Mouse (Mus musculus) embryonic fibroblast, embryonic 13.5 days (primary cell): ENCODE results near the gene Ercc1. TPM values are rescaled to one million over a fixed set of nuclear protein-coding genes. Genes with fewer than 3 reads are reported as not detected.

Source experiments
- H3K27ac ChIP-seq: 2 replicates; pipeline ENCODE4 v1.5.1; 2012; ENCODE audit warnings: low read length, control low read depth, inconsistent platforms; ENCODE audit not compliant: insufficient read depth
- H3K4me1 ChIP-seq: 2 replicates; pipeline ENCODE4 v1.6.1; 2011; ENCODE audit warnings: low read length; ENCODE audit not compliant: control insufficient read depth, insufficient read depth
- H3K4me3 ChIP-seq: 2 replicates; pipeline ENCODE4 v1.5.1; 2011; ENCODE audit warnings: mild to moderate bottlenecking, control low read depth, low read length; ENCODE audit not compliant: insufficient read depth
- CTCF ChIP-seq: IDR thresholded peaks from 2 replicates; pipeline ENCODE4 v1.5.1; 2011; ENCODE audit warnings: mild to moderate bottlenecking, control low read depth, low read length, moderate library complexity, borderline replicate concordance; ENCODE audit not compliant: insufficient read depth
- POLR2A ChIP-seq: IDR thresholded peaks from 2 replicates; pipeline ENCODE4 v1.6.1; 2011; ENCODE audit warnings: low read depth, mild to moderate bottlenecking, control low read depth, low read length, moderate library complexity
- polyA plus RNA-seq: library from polyadenylated mRNA; stranded (reverse); fragments of >200 nt; gene quantifications from 2 replicates; pipeline ENCODE4 v1.2.4, GENCODE M21; 2011; ENCODE audit warnings: low read depth; ENCODE audit not compliant: missing spikeins, insufficient read length

Ercc1 gene
- polyA plus RNA-seq, 1 experiment = 44.9 TPM

GRCm38 (mm10) chr7:19309278-19309883 is 35.2 kb upstream of the Ercc1 start:
- TF ChIP-seq CTCF (no peak), POLR2A (no peak)
- Histone ChIP-seq H3K4me3 (peak overlapping the region; percentile 85), H3K4me1 (no peaks in the 10 kb centered on the region), H3K27ac (no peak overlapping the region)

- H3K27ac ChIP-seq = no peak within 1 kb of the TSS
- peak within 1 kb of the TSS; percentile 85 for H3K4me3 ChIP-seq
- no peaks in the 10 kb centered on the region for H3K4me1 ChIP-seq
- TF ChIP-seq POLR2A (peak; percentile 71), CTCF (no peak)
Measured at GRCm38 (mm10) chr7:19309884-19310641, 34.5 kb upstream of the Ercc1 start, which contains the start of gene Fosb. Fosb (minus strand) TSS chr7:19310051.

- no peak overlapping the region for H3K27ac ChIP-seq
- H3K4me3 ChIP-seq = no peak overlapping the region
- peaks cover 1% of the 10 kb centered on the region for H3K4me1 ChIP-seq
- TF ChIP-seq POLR2A (no peak), CTCF (no peak)
Measured at GRCm38 (mm10) chr7:19311991-19312390, 32.6 kb upstream of the Ercc1 start.

GRCm38 (mm10) chr7:19314033-19314432 is 30.5 kb upstream of the Ercc1 start:
- H3K4me3 ChIP-seq = no peak overlapping the region
- TF ChIP-seq POLR2A (no peak), CTCF (no peak)
- H3K27ac ChIP-seq = no peak overlapping the region
- H3K4me1 ChIP-seq = peaks cover 7% of the 10 kb centered on the region

- Histone ChIP-seq H3K27ac (no peak overlapping the region), H3K4me1 (peaks cover 10% of the 10 kb centered on the region), H3K4me3 (no peak overlapping the region)
- TF ChIP-seq CTCF (no peak), POLR2A (no peak)
Measured at GRCm38 (mm10) chr7:19316451-19317161, 28.0 kb upstream of the Ercc1 start.

GRCm38 (mm10) chr7:19318201-19318600 is 26.4 kb upstream of the Ercc1 start:
- H3K27ac ChIP-seq = no peak overlapping the region
- H3K4me3 ChIP-seq = no peak overlapping the region
- TF ChIP-seq POLR2A (no peak), CTCF (no peak)
- H3K4me1 ChIP-seq = peaks cover 10% of the 10 kb centered on the region

- Histone ChIP-seq H3K4me3 (no peak overlapping the region), H3K27ac (no peak overlapping the region), H3K4me1 (peaks cover 10% of the 10 kb centered on the region)
- TF ChIP-seq CTCF (no peak), POLR2A (no peak)
Measured at GRCm38 (mm10) chr7:19318676-19319075, 25.9 kb upstream of the Ercc1 start.

GRCm38 (mm10) chr7:19319458-19319857 is 25.1 kb upstream of the Ercc1 start:
- TF ChIP-seq CTCF (no peak), POLR2A (no peak)
- Histone ChIP-seq H3K4me1 (peaks cover 10% of the 10 kb centered on the region), H3K4me3 (peak overlapping the region; percentile 32), H3K27ac (no peak overlapping the region)

- Histone ChIP-seq H3K27ac (no peak overlapping the region), H3K4me3 (peak overlapping the region; percentile 32)
- TF ChIP-seq CTCF (no peak), POLR2A (no peak)
Measured at GRCm38 (mm10) chr7:19319906-19320305, 24.7 kb upstream of the Ercc1 start.

More at GRCm38 (mm10) chr7:19319906-19320305, 24.7 kb upstream of the Ercc1 start:
- H3K4me1 ChIP-seq = peaks cover 10% of the 10 kb centered on the region
